ENCODE assay signal across 1 mouse cellular context in the genomic region with DNA sequence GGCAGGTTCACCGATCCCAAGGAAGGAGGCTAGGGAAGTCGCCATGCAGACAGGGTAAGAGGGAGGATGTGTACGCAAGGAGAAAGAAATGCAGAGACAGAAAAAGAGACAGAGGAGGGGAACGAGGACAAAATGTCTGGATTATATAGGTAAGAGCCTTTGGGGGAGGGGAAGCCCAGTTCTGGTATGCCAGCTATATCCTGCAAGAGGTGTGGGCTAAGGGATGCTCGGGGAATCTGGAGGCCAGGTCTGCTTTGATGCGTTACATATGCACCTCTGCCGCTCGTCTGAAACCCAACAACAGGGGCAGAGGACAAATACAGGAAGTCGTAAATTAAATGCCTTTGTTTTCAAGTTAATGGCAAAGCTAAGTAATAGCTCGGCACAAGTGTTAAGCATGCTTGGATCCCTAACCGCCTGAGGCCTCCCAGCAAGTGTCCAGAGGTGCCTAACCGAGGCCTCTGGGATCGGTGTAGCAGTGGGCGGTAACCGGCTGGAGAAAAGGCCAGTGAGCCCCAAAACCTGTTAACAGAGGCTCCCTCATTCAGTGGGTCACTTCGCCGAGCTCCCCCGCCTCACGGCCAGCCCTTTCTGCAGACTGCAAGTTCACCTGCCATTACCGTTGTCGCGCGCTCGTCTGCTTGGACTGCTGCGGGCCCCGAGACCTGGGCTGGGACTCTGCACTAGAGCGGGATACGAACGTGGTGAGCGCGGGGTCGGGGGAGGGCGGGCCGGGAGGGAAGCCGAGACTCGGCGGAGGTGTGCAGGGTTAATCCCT.
TF ChIP-seq lines count a peak whose summit lies in the region.

No protein-coding gene starts in this region.

TF ChIP-seq in ES-E14, 5 proteins besides CTCF, POLR2A, EP300 and RAD21:
- TF ChIP-seq ZC3H11A (IDR thresholded peaks at IDR 0.05; ENCODE audit: borderline replicate concordance, low read depth, low read length) (no peak), HCFC1 (IDR thresholded peaks at IDR 0.05; ENCODE audit: borderline replicate concordance, insufficient read depth, low read length) (no peak), MAFK (IDR thresholded peaks at IDR 0.05; ENCODE audit: insufficient read depth, low read depth, low read length) (no peak), ZNF384 (IDR thresholded peaks at IDR 0.05; ENCODE audit: low read depth, low read length) (no peak), CHD2 (IDR thresholded peaks at IDR 0.05; ENCODE audit: low read depth, low read length) (no peak)
